Mouse (Mus musculus) effector memory CD4-positive, alpha-beta T cell, adult 7 months (primary cell): ENCODE results near the gene Gm11273. TPM values are rescaled to one million over a fixed set of nuclear protein-coding genes. Genes with fewer than 3 reads are reported as not detected.

ENCODE experiments used
- polyA plus RNA-seq: library from polyadenylated mRNA; unstranded; fragments of 100-300 nt; shearing (Covaris generic); gene quantifications from one replicate; pipeline ENCODE4 v1.2.1, GENCODE M21; 2017

The Gm11273 gene
- 11.8 TPM for polyA plus RNA-seq

GRCm38 (mm10) chr13:21501182-21501581 is at the start of gene Gm11273:
Gene Gm11273 (minus strand): TSS chr13:21501418.

GRCm38 (mm10) chr13:21542708-21543107 is 41.5 kb upstream of the Gm11273 start, which contains the start of gene Olfr1366:
Gene Olfr1366 (minus strand): TSS chr13:21542808.

DNA sequence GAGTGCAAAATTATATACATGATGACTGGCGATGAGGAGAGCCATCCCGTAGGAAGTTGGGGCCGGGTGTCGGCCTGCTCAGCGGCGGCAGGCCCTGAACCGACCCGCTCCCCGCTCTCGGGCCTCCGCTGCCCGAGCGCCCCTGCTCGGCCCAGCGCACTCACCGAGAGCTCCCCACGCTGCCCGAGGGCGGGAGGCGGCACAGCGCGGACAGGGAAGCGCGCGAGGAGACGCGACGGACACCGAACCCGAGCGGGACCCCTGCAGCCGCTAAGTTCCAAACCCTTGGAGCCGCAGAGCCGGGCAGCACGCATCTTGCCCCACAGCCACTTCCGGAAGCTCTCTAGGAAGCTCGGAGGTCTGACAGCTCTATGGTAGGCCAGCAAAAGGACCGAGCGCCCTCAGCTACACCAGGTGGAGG is 29.6 kb upstream of the Gm11273 start, which contains the start of gene Zkscan8:
Gene Zkscan8, minus strand, starts transcription at position 340 of the 421 bp plus-strand sequence.

GRCm38 (mm10) chr13:21495080-21495479 is 6.1 kb downstream of the Gm11273 start, which contains the start of gene AK157302:
Gene AK157302 (plus strand): TSS chr13:21495223.

GRCm38 (mm10) chr13:21478759-21479670 is 22.2 kb downstream of the Gm11273 start, which contains the start of the genes Zkscan4 and Gm10065:
Gene Zkscan4 (plus strand): TSS chr13:21478907.
Gene Gm10065 (minus strand): TSS chr13:21479441.

GRCm38 (mm10) chr13:21468061-21469019 is 32.9 kb downstream of the Gm11273 start, which contains the start of gene Nkapl:
Gene Nkapl (minus strand): TSS chr13:21468509.

DNA sequence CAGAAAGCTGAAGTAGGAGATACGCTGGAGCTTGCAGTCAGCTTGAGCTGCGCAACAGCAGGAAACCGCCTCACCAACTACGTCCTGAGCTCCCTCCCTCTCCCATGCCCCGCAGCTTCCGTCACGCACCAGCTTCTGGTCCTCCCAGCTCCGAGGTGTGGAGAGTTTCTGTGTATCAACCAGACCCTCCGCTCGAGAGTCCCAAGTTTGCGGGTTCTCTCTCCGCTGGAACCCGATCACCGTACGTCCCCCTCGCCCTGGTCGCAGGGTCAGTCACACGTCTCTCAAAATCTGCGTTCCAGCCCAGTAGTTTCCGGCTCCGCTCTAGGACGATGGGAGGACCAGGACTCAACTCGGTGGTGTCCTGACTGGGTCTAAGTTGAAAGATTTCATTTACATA is 47.8 kb downstream of the Gm11273 start, which contains the start of gene Zscan26:
Gene Zscan26, minus strand, starts transcription at position 282 of the 400 bp plus-strand sequence.

Other genes with a start within 250 kb of the Gm11273 start
- gene Gpx5, start 208.7 kb downstream of the Gm11273 start, polyA plus RNA-seq, result 0.30 TPM
- gene Gpx6, start 189.3 kb downstream of the Gm11273 start, polyA plus RNA-seq, result 0.57 TPM
- gene Olfr1367, start 154.5 kb downstream of the Gm11273 start, polyA plus RNA-seq, result not detected
- gene Zscan12, start 138.6 kb downstream of the Gm11273 start, polyA plus RNA-seq, result 3.7 TPM
- 36.5 TPM for gene Zkscan3, start 98.7 kb downstream of the Gm11273 start, polyA plus RNA-seq
- gene Pgbd1, start 60.4 kb downstream of the Gm11273 start, polyA plus RNA-seq, result 0.39 TPM
- 7.8 TPM for gene Zscan26, start 47.7 kb downstream of the Gm11273 start, polyA plus RNA-seq
- gene Nkapl, start 32.9 kb downstream of the Gm11273 start, polyA plus RNA-seq, result not detected
- not detected for gene Zkscan4, start 22.5 kb downstream of the Gm11273 start, polyA plus RNA-seq
- not detected for gene Gm10065, start 22.0 kb downstream of the Gm11273 start, polyA plus RNA-seq
- gene AK157302, start 6.2 kb downstream of the Gm11273 start, polyA plus RNA-seq, result 0.21 TPM
- gene Zkscan8, start 29.7 kb upstream of the Gm11273 start, polyA plus RNA-seq, result 2.6 TPM
- not detected for gene Olfr1366, start 41.4 kb upstream of the Gm11273 start, polyA plus RNA-seq
- gene Olfr1535, start 58.5 kb upstream of the Gm11273 start, polyA plus RNA-seq, result 0.35 TPM
- gene Olfr1364, start 80.3 kb upstream of the Gm11273 start, polyA plus RNA-seq, result not detected
- gene Olfr1362, start 112.6 kb upstream of the Gm11273 start, polyA plus RNA-seq, result not detected
- not detected for gene Olfr11, start 141.1 kb upstream of the Gm11273 start, polyA plus RNA-seq
- gene Olfr1361, start 162.0 kb upstream of the Gm11273 start, polyA plus RNA-seq, result not detected
- 0.26 TPM for gene Olfr1360, start 176.0 kb upstream of the Gm11273 start, polyA plus RNA-seq
- gene Olfr1359, start 196.7 kb upstream of the Gm11273 start, polyA plus RNA-seq, result not detected
- gene Hist1h2bl, start 214.7 kb upstream of the Gm11273 start, polyA plus RNA-seq, result not detected
- gene Hist1h2ai, start 215.0 kb upstream of the Gm11273 start, polyA plus RNA-seq, result not detected
- 3.6 TPM for gene Hist1h3h, start 216.2 kb upstream of the Gm11273 start, polyA plus RNA-seq
- gene Hist1h2bm, start 220.6 kb upstream of the Gm11273 start, polyA plus RNA-seq, result not detected
- 0.93 TPM for gene Hist1h4j, start 233.6 kb upstream of the Gm11273 start, polyA plus RNA-seq
- 15.4 TPM for gene Hist1h4k, start 249.1 kb upstream of the Gm11273 start, polyA plus RNA-seq